Mouse (Mus musculus) ES-CJ7 (cell line): ENCODE data around the gene Plek2.
A peak's percentile ranks its signal among the peaks of the same experiment; 100 is the strongest.
"Not testable (repeated sequence)": the region's sequence is repeated elsewhere in the genome, so short reads cannot be mapped to it uniquely, and the experiment has no call there.

ENCODE experiments used
- DNase-seq: peaks from one replicate; pipeline ENCODE4 v3.0.0; 2011; ENCODE audit warnings: low read depth, low spot score

Gene Plek2

GRCm38 (mm10) chr12:78906707-78907162, at the start of gene Plek2:
Gene Plek2 (minus strand): TSS chr12:78906964.
- peak; percentile 29 for DNase-seq

GRCm38 (mm10) chr12:78956405-78956804, 49.6 kb upstream of the Plek2 start:
- DNase-seq: no peak

GRCm38 (mm10) chr12:78952484-78952883, 45.7 kb upstream of the Plek2 start:
- no peak for DNase-seq

GRCm38 (mm10) chr12:78952053-78952452, 45.3 kb upstream of the Plek2 start:
- DNase-seq: no peak

GRCm38 (mm10) chr12:78947661-78948060, 40.9 kb upstream of the Plek2 start:
- no peak for DNase-seq

GRCm38 (mm10) chr12:78947161-78947560, 40.4 kb upstream of the Plek2 start:
- no peak for DNase-seq

GRCm38 (mm10) chr12:78942931-78943330, 36.2 kb upstream of the Plek2 start:
- DNase-seq: no peak

GRCm38 (mm10) chr12:78940081-78940480, 33.3 kb upstream of the Plek2 start:
- DNase-seq: no peak

- no peak for DNase-seq
Measured at GRCm38 (mm10) chr12:78939393-78940037, 32.8 kb upstream of the Plek2 start.

- DNase-seq: no peak
Measured at GRCm38 (mm10) chr12:78936494-78936893, 29.7 kb upstream of the Plek2 start.

GRCm38 (mm10) chr12:78929900-78930299, 23.1 kb upstream of the Plek2 start:
- DNase-seq: no peak

GRCm38 (mm10) chr12:78927287-78927686, 20.5 kb upstream of the Plek2 start:
- DNase-seq: no peak

GRCm38 (mm10) chr12:78923539-78924189, 16.9 kb upstream of the Plek2 start:
- DNase-seq: no peak

- DNase-seq: not testable (repeated sequence)
Measured at GRCm38 (mm10) chr12:78922977-78923376, 16.2 kb upstream of the Plek2 start.

- no peak for DNase-seq
Measured at GRCm38 (mm10) chr12:78922058-78922457, 15.3 kb upstream of the Plek2 start.

GRCm38 (mm10) chr12:78921421-78921820, 14.7 kb upstream of the Plek2 start:
- no peak for DNase-seq

GRCm38 (mm10) chr12:78919079-78919712, 12.4 kb upstream of the Plek2 start:
- DNase-seq: peak; percentile 92

- DNase-seq: peak; percentile 93
Measured at GRCm38 (mm10) chr12:78918227-78919078, 11.7 kb upstream of the Plek2 start.

- DNase-seq: peak; percentile 22
Measured at GRCm38 (mm10) chr12:78916278-78916677, 9.5 kb upstream of the Plek2 start.

GRCm38 (mm10) chr12:78915561-78915960, 8.8 kb upstream of the Plek2 start:
- no peak for DNase-seq

- no peak for DNase-seq
Measured at GRCm38 (mm10) chr12:78914458-78914857, 7.7 kb upstream of the Plek2 start.
